Mouse (Mus musculus) small intestine, adult 2 months (tissue): ENCODE data around the gene Cxcr5.

Experiments used
- CTCF ChIP-seq: fragments of 200-500 bp; IDR thresholded peaks from 2 replicates; pipeline ENCODE4 v1.5.1; 2012; ENCODE audit warnings: low read depth, mild to moderate bottlenecking, control low read depth, inconsistent platforms, low read length, moderate library complexity, mixed read lengths; ENCODE audit not compliant: insufficient replicate concordance, insufficient read length; ENCODE audit errors: extremely low read depth
- POLR2A ChIP-seq: fragments of 200-500 bp; IDR thresholded peaks from 2 replicates; pipeline ENCODE4 v1.6.1; 2012; ENCODE audit warnings: low read depth, mild to moderate bottlenecking, control low read depth, inconsistent platforms, low read length, moderate library complexity

DNA sequence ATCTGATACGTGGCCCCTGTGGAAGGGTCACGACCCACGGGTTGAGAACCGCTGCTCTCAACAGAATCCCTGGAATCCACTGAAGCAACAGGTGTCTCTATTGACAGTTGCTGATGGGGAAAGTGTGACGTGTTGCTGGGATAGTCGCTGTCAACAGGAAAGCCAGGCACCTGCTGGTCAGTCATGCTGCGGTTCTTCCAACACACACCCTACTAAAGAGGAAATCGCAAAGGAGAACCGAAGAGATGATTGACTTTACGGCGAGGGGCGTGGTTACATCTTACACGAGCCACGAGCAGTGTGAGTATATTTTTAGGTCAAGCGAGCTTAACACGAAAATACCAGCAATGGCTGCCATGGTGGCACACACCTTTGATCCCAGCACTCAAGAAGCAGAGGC is 20.7 kb upstream of the Cxcr5 start:
- TF ChIP-seq POLR2A (no peak), CTCF (no peak)
